Mouse (Mus musculus): ENCODE data around the gene Rec8. TPM values are rescaled to one million over a fixed set of nuclear protein-coding genes. Genes with fewer than 3 reads are reported as not detected.

The Rec8 gene
- 15.1 and 16.6 TPM in 2 replicates for polyA plus RNA-seq (2015; fragmentation: Nextera tagmentation; extraction: Ambion mirVana)

DNA sequence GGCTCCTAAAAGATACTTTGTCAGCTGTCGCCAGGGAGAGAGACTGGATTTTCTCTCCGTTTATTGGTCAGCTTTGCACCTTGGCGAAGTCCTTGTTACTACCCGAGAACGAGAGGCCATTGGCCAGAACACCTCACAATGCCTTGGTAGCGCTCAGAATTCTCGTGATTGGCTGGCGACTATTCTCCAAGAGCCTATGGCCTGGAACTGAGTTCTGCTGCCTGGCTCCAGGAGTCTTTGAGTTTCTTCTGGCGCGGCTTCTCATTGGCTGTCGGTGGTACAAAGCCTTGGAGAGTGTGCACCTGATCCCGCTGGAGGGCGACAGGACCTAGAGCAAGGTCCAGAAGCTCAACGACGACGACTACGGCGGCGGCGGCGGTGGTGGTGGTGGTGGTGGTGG is at the start of gene Rec8:
Gene Rec8, plus strand, starts transcription at position 216 of the 400 bp plus-strand sequence.
- no peaks in the 10 kb centered on the region for H3K36me3 ChIP-seq
- peak within 1 kb of the TSS; percentile 37 for H3K4me3 ChIP-seq (replicated peaks)
- peak within 1 kb of the TSS; percentile 45 for H3K4me2 ChIP-seq
- peak within 1 kb of the TSS; percentile 29; the same call in 1 of the 2 replicates for H3K9ac ChIP-seq (replicated peaks)
- ATAC-seq (ENCODE audit: low FRiP score) = peak; percentile 86
- peak within 1 kb of the TSS; percentile 39 for H3K27ac ChIP-seq (replicated peaks)
- no peaks in the 10 kb centered on the region for H3K27me3 ChIP-seq (replicated peaks)
- no peaks in the 10 kb centered on the region for H3K4me1 ChIP-seq
- no peaks in the 10 kb centered on the region for H3K9me3 ChIP-seq (replicated peaks)
- 18% methylated on average over 21 of the region's 21 CpGs for WGBS

DNA sequence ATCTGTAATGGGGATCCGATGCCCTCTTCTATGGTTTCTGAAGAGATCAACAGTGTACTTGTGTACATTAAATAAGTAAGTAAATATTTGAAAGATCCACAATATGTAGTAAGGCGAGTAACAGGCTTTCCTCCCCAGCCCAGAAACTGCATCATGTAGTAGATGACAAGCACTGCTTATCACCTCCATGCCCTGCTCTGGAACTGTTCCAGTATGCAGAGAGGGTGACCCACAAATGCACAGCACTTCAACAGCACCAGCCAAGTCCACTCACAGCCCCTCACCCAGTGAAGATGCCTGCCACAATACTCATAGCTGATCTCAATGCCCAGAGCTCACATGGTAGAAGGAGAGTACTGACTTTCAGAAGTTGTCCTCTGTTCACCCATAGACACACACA is 47.2 kb upstream of the Rec8 start:
- WGBS = 93% methylated on average over 2 of the region's 2 CpGs
- no peaks in the 10 kb centered on the region for H3K27me3 ChIP-seq (replicated peaks)

DNA sequence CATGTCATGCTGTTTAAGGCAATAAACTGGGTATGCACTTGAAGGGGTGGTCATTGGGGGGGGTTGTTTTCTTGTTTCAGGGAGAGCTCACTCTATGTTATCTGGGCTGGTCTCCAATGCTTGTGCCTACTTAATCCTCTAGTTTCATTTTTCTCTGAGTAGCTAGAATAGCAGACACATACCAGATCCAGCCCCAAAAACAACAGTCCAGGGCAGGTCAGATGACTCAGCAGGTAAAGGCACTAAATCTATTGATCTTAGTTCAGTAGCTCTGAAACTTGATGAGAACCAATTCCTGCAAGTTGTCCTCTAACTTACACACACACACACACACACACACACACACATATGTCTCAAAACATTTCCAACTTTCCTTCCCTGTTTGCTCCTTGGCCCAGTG is 46.1 kb upstream of the Rec8 start:
- Histone ChIP-seq H3K27ac (replicated peaks) (no peak overlapping the region), H3K9ac (replicated peaks) (no peak overlapping the region), H3K4me1 (no peaks in the 10 kb centered on the region), H3K27me3 (replicated peaks) (no peaks in the 10 kb centered on the region), H3K4me2 (no peak overlapping the region), H3K36me3 (peaks cover 42% of the 10 kb centered on the region), H3K4me3 (replicated peaks) (no peak overlapping the region), H3K9me3 (replicated peaks) (no peaks in the 10 kb centered on the region)
- no peak for ATAC-seq (ENCODE audit: low FRiP score)

More for the DNA sequence above, 47.2 kb upstream of the Rec8 start:
- Histone ChIP-seq H3K36me3 (peaks cover 53% of the 10 kb centered on the region), H3K4me1 (no peaks in the 10 kb centered on the region), H3K4me3 (replicated peaks) (no peak overlapping the region), H3K9me3 (replicated peaks) (no peaks in the 10 kb centered on the region), H3K4me2 (no peak overlapping the region), H3K27ac (replicated peaks) (no peak overlapping the region), H3K9ac (replicated peaks) (no peak overlapping the region)
- no peak for ATAC-seq (ENCODE audit: low FRiP score)

DNA sequence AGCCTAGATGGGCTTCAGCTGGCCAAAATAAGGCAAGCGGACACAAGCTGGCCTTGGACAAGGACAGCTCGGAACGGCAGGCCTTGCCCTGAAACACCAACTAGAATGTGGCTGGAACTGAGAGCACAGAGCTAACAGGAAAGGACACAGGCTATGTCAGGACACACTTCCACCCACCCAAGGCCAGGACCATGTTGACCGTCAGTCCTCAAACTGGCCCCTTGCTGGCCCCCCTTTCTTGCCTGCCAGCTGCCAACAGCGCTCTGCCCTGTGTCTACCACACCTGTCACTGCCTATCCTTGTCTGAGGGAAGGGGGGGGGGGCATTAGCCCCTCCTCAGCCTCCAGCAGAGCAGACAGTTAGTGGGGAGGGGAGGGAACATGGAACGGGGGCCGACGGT is 42.5 kb upstream of the Rec8 start, which contains the start of gene Fitm1:
Gene Fitm1, plus strand, starts transcription at position 316 of the 400 bp plus-strand sequence.
- Histone ChIP-seq H3K27ac (replicated peaks) (no peak within 1 kb of the TSS), H3K9ac (replicated peaks) (no peak within 1 kb of the TSS), H3K4me2 (no peak within 1 kb of the TSS), H3K4me3 (replicated peaks) (no peak within 1 kb of the TSS), H3K27me3 (replicated peaks) (no peaks in the 10 kb centered on the region), H3K36me3 (peaks cover 12% of the 10 kb centered on the region; the same call in 1 of the 2 replicates), H3K9me3 (replicated peaks) (no peaks in the 10 kb centered on the region), H3K4me1 (peaks cover 18% of the 10 kb centered on the region)
- ATAC-seq (ENCODE audit: low FRiP score) = no peak
- WGBS = 86% methylated on average over 7 of the region's 8 CpGs

DNA sequence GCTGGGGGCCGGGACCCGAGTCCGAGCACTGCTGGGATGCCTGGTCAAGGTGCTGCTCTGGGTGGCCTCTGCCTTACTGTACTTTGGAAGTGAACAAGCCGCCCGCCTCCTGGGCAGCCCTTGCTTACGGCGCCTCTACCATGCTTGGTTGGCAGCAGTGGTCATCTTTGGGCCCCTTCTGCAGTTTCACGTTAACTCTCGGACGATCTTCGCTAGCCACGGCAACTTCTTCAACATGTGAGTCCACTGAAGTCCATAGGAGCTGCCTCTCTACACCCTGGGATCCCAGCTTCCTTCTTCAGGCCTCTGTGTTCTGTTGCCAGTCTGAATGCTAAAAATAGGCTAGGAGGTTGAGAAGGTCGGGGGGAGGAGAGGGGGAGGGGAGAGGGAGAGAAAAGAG is 42.1 kb upstream of the Rec8 start:
- Histone ChIP-seq H3K4me2 (no peak overlapping the region), H3K36me3 (peaks cover 12% of the 10 kb centered on the region), H3K27me3 (replicated peaks) (no peaks in the 10 kb centered on the region), H3K4me3 (replicated peaks) (no peak overlapping the region), H3K9me3 (replicated peaks) (no peaks in the 10 kb centered on the region), H3K9ac (replicated peaks) (no peak overlapping the region), H3K27ac (replicated peaks) (no peak overlapping the region), H3K4me1 (peaks cover 18% of the 10 kb centered on the region)
- WGBS = 82% methylated on average over 13 of the region's 13 CpGs
- no peak for ATAC-seq (ENCODE audit: low FRiP score)

DNA sequence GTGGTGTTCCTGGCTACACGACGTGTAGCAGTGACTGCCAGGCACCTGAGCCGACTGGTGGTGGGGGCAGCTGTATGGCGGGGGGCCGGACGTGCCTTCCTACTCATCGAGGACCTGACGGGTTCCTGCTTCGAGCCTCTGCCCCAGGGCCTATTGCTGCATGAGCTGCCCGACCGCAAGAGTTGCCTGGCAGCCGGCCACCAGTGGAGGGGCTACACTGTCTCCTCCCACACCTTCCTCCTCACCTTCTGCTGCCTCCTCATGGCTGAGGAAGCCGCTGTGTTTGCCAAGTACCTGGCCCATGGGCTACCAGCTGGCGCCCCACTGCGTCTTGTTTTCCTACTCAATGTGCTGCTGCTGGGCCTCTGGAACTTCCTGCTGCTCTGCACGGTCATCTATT is 41.5 kb upstream of the Rec8 start:
- H3K27me3 ChIP-seq (replicated peaks) = no peaks in the 10 kb centered on the region
- no peaks in the 10 kb centered on the region for H3K9me3 ChIP-seq (replicated peaks)
- WGBS = 83% methylated on average over 16 of the region's 16 CpGs
- no peak for ATAC-seq (ENCODE audit: low FRiP score)
- no peak overlapping the region for H3K9ac ChIP-seq (replicated peaks)
- no peak overlapping the region for H3K4me2 ChIP-seq
- peaks cover 14% of the 10 kb centered on the region for H3K36me3 ChIP-seq
- no peak overlapping the region for H3K4me3 ChIP-seq (replicated peaks)
- peaks cover 18% of the 10 kb centered on the region for H3K4me1 ChIP-seq
- no peak overlapping the region for H3K27ac ChIP-seq (replicated peaks)

DNA sequence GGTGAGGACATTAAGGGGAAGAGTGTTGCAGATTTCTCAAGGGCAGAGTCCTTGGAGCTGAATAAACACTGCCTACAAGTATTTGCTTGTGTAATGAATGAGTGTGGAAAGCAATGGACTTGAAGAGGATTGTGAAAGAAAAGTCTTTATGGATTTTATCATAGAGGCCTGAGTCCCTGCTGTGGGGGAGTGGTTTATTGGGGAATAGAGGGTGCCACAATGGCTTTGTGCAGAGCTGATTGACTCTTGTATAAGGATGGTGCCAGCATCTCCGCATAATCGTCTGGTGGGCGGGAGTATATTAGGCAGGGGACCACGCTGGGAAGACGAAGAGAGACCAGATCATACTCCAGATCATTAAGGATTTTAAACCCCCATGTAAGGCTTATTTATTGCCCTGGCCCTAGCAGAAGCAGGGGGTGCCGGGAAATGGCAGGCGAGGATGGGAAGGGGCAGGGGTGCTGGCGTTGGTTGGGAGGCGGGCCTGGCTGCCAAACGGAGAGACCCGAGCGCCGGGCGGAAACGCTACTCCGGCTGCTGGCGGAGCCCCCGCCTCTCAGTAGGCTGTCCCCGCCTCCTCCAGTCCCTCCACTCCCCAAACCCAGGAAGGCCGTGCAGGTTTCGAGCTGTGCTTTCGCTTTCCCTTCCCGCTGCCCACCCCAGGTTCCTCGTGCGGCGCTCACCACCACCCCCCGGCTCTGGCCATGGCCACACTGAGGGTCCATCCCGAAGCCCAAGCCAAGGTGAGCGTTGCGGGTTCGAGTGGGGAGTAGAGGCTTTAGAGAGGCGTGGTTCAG is 39.8 kb upstream of the Rec8 start, which contains the start of gene Psme1:
Gene Psme1, plus strand, starts transcription at position 253 of the 797 bp plus-strand sequence.
- Histone ChIP-seq H3K4me2 (peak within 1 kb of the TSS; percentile 91), H3K4me3 (replicated peaks) (peak within 1 kb of the TSS; percentile 74), H3K4me1 (peaks cover 18% of the 10 kb centered on the region), H3K9ac (replicated peaks) (peak within 1 kb of the TSS; percentile 87), H3K27ac (replicated peaks) (peak within 1 kb of the TSS; percentile 89), H3K9me3 (replicated peaks) (no peaks in the 10 kb centered on the region), H3K36me3 (peaks cover 21% of the 10 kb centered on the region), H3K27me3 (replicated peaks) (no peaks in the 10 kb centered on the region)
- ATAC-seq (ENCODE audit: low FRiP score) = peak; percentile 92
- whole genome bisulfite sequencing = under 1% methylated on average over 32 of the region's 32 CpGs

DNA sequence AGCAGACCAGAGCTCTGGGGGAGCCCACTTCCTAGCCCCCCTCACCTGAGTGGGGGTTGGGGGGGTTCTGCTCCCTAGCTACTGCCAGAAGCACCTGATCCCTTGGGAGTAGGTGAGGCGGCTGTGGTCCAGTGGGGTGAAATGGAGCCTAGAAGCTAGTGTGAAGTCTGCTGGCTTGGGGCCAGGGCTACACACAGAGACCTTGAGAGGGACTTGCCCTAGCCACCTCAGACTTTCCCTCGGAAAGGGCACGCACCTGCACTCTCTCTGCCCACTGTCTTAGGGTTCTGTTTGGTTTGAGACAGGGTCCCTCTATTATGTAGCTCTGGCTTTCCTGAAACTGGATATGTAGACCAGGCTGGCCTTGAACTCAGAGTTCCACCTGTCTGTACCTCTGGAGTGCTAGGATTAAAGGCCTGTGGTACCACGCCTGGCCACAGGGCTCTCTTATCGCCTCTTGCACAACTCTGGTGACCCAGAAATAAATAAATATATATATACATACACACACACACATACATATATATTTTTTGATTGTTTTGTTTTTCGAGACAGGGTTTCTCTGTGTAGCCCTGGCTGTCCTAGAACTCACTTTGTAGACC is 39.1 kb upstream of the Rec8 start:
- WGBS = 34% methylated on average over 6 of the region's 6 CpGs
- peak overlapping the region; percentile 74 for H3K4me3 ChIP-seq (replicated peaks)

DNA sequence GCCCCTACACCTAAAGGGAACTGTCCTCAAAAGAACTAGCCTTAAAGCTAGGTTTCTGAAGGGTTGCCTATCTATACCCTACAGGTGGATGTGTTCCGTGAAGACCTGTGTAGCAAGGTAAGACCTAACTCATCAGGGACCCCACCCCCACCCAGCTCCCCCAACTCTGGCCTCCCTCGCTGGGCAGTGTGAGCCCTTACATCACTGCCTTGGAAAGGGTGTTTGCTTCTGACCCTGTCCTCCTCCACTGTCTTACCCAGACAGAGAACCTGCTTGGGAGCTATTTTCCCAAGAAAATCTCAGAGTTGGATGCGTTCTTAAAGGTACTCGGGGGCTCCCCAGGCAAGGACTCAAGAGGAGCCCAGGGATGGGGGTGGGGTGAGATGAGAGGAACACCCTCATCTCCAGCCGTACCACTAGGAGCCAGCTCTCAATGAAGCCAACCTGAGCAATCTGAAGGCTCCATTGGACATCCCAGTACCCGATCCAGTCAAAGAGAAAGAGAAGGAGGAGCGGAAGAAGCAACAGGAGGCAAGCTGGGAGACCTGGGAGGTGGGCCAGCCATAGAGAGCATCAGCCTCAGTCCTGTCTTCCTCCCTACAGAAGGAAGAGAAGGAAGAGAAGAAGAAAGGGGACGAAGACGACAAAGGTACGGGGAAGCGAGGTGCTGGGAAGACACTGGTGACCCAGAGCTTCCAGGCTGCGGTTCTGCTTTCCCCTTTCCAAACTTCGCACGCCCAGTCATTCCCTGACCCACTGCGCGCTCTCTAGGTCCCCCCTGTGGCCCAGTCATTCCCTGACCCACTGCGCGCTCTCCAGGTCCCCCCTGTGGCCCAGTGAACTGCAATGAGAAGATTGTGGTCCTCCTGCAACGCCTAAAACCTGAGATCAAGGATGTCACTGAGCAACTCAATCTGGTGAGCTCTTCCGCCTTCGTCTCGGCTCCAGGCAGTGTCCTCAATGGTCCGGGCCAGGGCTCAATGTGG is 38.0 kb upstream of the Rec8 start:
- Histone ChIP-seq H3K36me3 (peaks cover 21% of the 10 kb centered on the region), H3K27ac (replicated peaks) (no peak overlapping the region), H3K4me2 (0 out of 2 replicates have a peak overlapping the region, but pooled peaks have one; percentile 91), H3K4me1 (peaks cover 22% of the 10 kb centered on the region), H3K4me3 (replicated peaks) (no peak overlapping the region), H3K9ac (replicated peaks) (no peak overlapping the region), H3K27me3 (replicated peaks) (no peaks in the 10 kb centered on the region), H3K9me3 (replicated peaks) (no peaks in the 10 kb centered on the region)
- no peak for ATAC-seq (ENCODE audit: low FRiP score)
- WGBS = 89% methylated on average over 23 of the region's 23 CpGs

More for the DNA sequence above, 39.1 kb upstream of the Rec8 start:
- ATAC-seq (ENCODE audit: low FRiP score) = peak; percentile 51
- Histone ChIP-seq H3K27ac (replicated peaks) (peak overlapping the region; percentile 89), H3K36me3 (peaks cover 21% of the 10 kb centered on the region), H3K4me1 (peaks cover 18% of the 10 kb centered on the region), H3K9me3 (replicated peaks) (no peaks in the 10 kb centered on the region), H3K9ac (replicated peaks) (peak overlapping the region; percentile 87), H3K27me3 (replicated peaks) (no peaks in the 10 kb centered on the region), H3K4me2 (peak overlapping the region; percentile 91)

DNA sequence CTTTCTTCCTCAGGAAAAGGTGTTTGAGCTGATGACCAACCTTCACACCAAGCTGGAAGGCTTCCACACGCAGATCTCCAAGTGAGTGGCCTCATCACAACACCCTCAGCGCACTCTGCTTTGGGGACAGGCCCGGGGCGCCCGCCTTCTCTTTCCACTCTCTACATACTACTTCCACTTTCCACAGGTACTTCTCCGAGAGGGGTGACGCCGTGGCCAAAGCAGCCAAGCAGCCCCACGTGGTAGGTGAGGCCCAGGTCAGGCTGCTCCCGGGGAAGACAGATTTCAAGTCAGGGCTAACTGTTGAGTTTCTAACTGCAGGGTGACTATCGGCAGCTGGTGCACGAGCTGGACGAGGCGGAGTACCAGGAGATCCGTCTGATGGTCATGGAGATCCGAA is 37.1 kb upstream of the Rec8 start:
- Histone ChIP-seq H3K9ac (replicated peaks) (no peak overlapping the region), H3K4me3 (replicated peaks) (no peak overlapping the region), H3K27ac (replicated peaks) (no peak overlapping the region), H3K27me3 (replicated peaks) (no peaks in the 10 kb centered on the region), H3K4me2 (no peak overlapping the region), H3K4me1 (peaks cover 32% of the 10 kb centered on the region), H3K9me3 (replicated peaks) (no peaks in the 10 kb centered on the region), H3K36me3 (peaks cover 21% of the 10 kb centered on the region)
- ATAC-seq (ENCODE audit: low FRiP score) = no peak
- WGBS = 95% methylated on average over 16 of the region's 16 CpGs

DNA sequence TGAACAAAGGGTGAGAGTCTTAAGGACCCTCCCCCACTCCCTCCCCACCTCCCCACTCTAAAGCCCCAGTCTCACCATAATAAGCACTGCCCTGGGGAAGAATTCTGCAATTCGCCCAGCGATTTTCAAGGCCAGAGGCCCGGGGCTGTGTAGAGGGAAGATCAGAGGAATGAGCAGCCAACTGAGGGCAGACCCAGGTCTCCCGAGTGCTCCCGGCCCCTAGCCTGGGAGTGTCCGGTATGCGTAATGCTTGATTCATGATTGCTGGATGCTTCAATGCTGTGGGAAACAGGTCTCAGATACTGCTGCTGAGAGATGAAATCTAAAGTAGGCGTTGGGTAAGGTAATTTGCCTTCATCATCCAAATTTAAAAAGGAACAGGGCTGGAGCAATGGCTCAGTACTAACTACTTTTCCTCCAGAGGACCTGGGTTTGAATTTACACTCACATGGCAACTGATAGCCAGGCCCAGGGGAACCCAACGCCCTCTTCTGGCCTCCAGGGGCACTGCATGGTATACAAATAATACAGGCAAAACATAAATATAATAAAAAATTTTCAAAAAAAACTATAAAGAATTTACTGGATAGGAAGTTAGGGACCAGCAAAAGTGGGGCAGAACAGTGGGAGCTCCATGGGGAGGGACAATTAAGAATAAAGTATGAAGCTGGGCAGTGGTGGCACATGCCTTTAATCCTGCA is 35.7 kb upstream of the Rec8 start:
- 79% methylated on average over 9 of the region's 9 CpGs for WGBS
- no peak overlapping the region for H3K9ac ChIP-seq (replicated peaks)

More for the DNA sequence above, 35.7 kb upstream of the Rec8 start:
- no peak for ATAC-seq (ENCODE audit: low FRiP score)
- Histone ChIP-seq H3K4me2 (no peak overlapping the region), H3K27me3 (replicated peaks) (no peaks in the 10 kb centered on the region), H3K36me3 (peaks cover 23% of the 10 kb centered on the region), H3K9me3 (replicated peaks) (no peaks in the 10 kb centered on the region), H3K27ac (replicated peaks) (no peak overlapping the region), H3K4me3 (replicated peaks) (no peak overlapping the region), H3K4me1 (peaks cover 32% of the 10 kb centered on the region)

Measured in neural tube, embryonic 15.5 days (tissue).